Mouse (Mus musculus) brain, embryonic 14.5 days (tissue): ENCODE measurements at regions not wholly inside any gene's neighbourhood (a gene's known extent, or its start where the extent isn't known, plus 50 kb on each side); places are given as distances from the start of the nearest gene placed in this dataset.

Source experiments
- CTCF ChIP-seq: fragments of 200-500 bp; IDR thresholded peaks from 2 replicates; pipeline ENCODE4 v1.5.1; 2012; ENCODE audit warnings: inconsistent platforms, mild to moderate bottlenecking, moderate library complexity, borderline replicate concordance; ENCODE audit not compliant: insufficient read depth, insufficient read length; ENCODE audit errors: extremely low read depth
- POLR2A ChIP-seq: fragments of 200-500 bp; IDR thresholded peaks from 2 replicates; pipeline ENCODE4 v1.6.1; 2012; ENCODE audit warnings: mild to moderate bottlenecking, inconsistent platforms, borderline replicate concordance; ENCODE audit not compliant: poor library complexity, insufficient read depth, insufficient read length, severe bottlenecking; ENCODE audit errors: extremely low read depth

DNA sequence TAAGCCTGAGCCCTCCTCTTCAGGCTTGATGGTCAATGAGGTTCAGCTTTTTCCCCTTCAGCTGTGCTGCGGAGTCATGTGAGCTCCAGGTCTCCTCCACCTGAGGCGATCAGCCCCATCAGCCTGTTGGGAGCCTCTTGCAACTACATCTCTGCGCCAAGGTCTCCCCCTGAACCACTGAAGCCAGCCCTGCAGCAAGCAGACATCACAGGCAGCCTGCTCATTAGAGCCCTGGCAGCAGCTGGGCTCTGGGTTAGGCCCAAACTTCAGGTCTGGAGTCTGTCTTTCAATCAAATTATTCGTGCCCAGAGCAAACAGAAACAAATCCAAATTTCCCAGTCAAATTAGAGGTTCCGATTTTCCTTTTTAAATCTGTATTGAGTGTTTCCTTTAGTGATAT lies 108.4 kb upstream of the Slc22a12 start:
- TF ChIP-seq CTCF: no peak
- TF ChIP-seq POLR2A: no peak
